Comparison of ENCODE assay signal across 18 mouse cellular contexts in the genomic region with DNA sequence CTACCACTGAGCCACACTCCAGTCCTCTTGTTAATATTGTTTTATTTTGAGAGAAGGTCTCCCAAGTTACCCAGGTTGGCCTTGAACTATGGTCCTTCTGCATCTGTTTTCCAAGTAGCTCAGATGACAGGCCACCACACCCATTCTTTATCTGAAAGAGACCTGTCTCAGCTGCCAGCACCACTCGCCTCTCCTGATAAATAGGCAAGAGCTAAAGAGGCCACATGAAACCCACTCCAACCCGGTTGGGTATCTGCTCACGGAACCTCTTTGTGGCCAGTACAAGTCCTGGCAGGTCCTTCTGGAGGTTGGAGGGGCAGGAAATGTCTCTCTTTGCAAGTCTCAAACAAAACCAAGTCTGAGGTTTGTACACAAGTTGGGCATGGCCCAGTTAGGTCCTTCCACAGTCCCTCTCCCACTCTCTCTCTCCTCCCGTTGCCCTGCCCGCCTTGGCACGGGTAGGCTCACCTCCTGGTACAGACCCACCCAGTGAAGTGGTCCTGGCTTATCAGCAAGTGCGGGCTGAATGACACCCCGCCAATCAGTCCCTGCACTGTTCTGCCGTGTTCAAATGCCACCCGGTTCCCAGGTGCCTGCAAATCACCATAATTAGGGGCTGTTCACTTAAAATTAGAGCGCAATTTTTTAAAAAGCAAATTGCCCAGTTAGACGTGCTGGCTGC.
DNase-seq lines count a peak whose midpoint lies in the region; ATAC-seq lines count a peak whose summit lies in the region.
"Had no signal": no experiment of that assay in that cellular context is flagged by ENCODE, and none has a peak within 500 bp of the region (broad histone marks: within the 10 kb centered on the region; RNA-seq: fewer than 3 reads in every experiment).

No protein-coding gene starts in this region.

- peaks cover 25% of the 10 kb centered on the region for H3K4me1 ChIP-seq in forebrain, embryonic 16.5 days (replicated peaks; ENCODE audit: control insufficient read depth, insufficient read depth, low read length)
- peaks cover 5% of the 10 kb centered on the region; the same call in 1 of the 2 replicates for H3K4me1 ChIP-seq in forebrain, embryonic 11.5 days (replicated peaks; ENCODE audit: control insufficient read depth, insufficient read depth, low read length)
- H3K4me1 ChIP-seq in liver, embryonic 13.5 days (replicated peaks), result peaks cover 57% of the 10 kb centered on the region
- H3K4me1 ChIP-seq in heart, embryonic 11.5 days (ENCODE audit: control insufficient read depth, insufficient read depth, low read length), result peaks cover 16% of the 10 kb centered on the region

- H3K4me3 ChIP-seq in forebrain, embryonic 16.5 days (replicated peaks; ENCODE audit: low read length), result no peak overlapping the region
- no peak overlapping the region for H3K4me3 ChIP-seq in forebrain, embryonic 11.5 days (ENCODE audit: low read depth, low read length)
- no peak overlapping the region for H3K4me3 ChIP-seq in liver, embryonic 13.5 days (replicated peaks)
- no peak overlapping the region for H3K4me3 ChIP-seq in heart, embryonic 11.5 days (ENCODE audit: low read depth, low read length)
- H3K4me3 ChIP-seq: embryonic facial prominence, embryonic 10.5 days; heart, adult 2 months; limb, embryonic 12.5 days; midbrain, embryonic 13.5 days; neural tube, embryonic 12.5 days had no signal

- peak; percentile 47; the same call in 1 of the 2 replicates for ATAC-seq in forebrain, embryonic 16.5 days
- ATAC-seq in forebrain, embryonic 11.5 days (replicated peaks; ENCODE audit: low FRiP score), result no peak
- peak; percentile 96 for ATAC-seq in liver, embryonic 13.5 days (ENCODE audit: low read depth)
- no peak; the same call in 1 of the 2 replicates for ATAC-seq in heart, embryonic 11.5 days (replicated peaks; ENCODE audit: insufficient number of reproducible peaks, low FRiP score, low TSS enrichment)
- ATAC-seq: midbrain, embryonic 13.5 days had no signal

- no peak for DNase-seq in forebrain, embryonic 11.5 days (ENCODE audit: low spot score)
- peak; percentile 20 for DNase-seq in c-Kit-negative CD71-positive TER-119-positive erythroid progenitor cells, embryonic 14.5 days (ENCODE audit: low read depth, low spot score)
- peak; percentile 64 for DNase-seq in liver, embryonic 13.5 days
- peak; percentile 12 to 21 for DNase-seq in spleen, postnatal 14 days (ENCODE audit: low spot score in 2 of 2)
- DNase-seq in left cerebral cortex, adult 9 months (ENCODE audit: low spot score in 2 of 2), result no peak
- DNase-seq in heart, postnatal 10 days, result no peak
- DNase-seq: cerebellum, postnatal 14 days; heart, adult 2 months; heart, postnatal 4 days; kidney, adult 2 months; lung, postnatal 14 days; thymus, adult 2 months had no signal

- H3K36me3 ChIP-seq in forebrain, embryonic 16.5 days (ENCODE audit: control insufficient read depth, insufficient read depth), result no peaks in the 10 kb centered on the region
- H3K36me3 ChIP-seq in forebrain, embryonic 11.5 days (ENCODE audit: control insufficient read depth, insufficient read depth, low read length), result no peaks in the 10 kb centered on the region
- 0 out of 2 replicates have a peak, but pooled peaks cover 13% of the 10 kb centered on the region for H3K36me3 ChIP-seq in liver, embryonic 13.5 days
- H3K36me3 ChIP-seq in heart, embryonic 11.5 days (ENCODE audit: control insufficient read depth, insufficient read depth, low read length), result no peaks in the 10 kb centered on the region
- H3K36me3 ChIP-seq: midbrain, embryonic 13.5 days had no signal

- H3K27ac ChIP-seq in forebrain, embryonic 16.5 days (ENCODE audit: low read length), result no peak overlapping the region
- H3K27ac ChIP-seq in forebrain, embryonic 11.5 days (ENCODE audit: low read depth, low read length), result no peak overlapping the region
- H3K27ac ChIP-seq in liver, embryonic 13.5 days, result peak overlapping the region; percentile 88
- H3K27ac ChIP-seq in heart, embryonic 11.5 days (ENCODE audit: low read depth, low read length), result no peak overlapping the region
- H3K27ac ChIP-seq: embryonic facial prominence, embryonic 10.5 days; heart, adult 2 months; limb, embryonic 12.5 days; midbrain, embryonic 13.5 days; neural tube, embryonic 12.5 days had no signal

- H3K9ac ChIP-seq in forebrain, embryonic 16.5 days (replicated peaks; ENCODE audit: low read depth, low read length), result no peak overlapping the region
- H3K9ac ChIP-seq in forebrain, embryonic 11.5 days (ENCODE audit: low read length), result no peak overlapping the region
- peak overlapping the region; percentile 42; the same call in 1 of the 2 replicates for H3K9ac ChIP-seq in liver, embryonic 13.5 days
- no peak overlapping the region for H3K9ac ChIP-seq in heart, embryonic 11.5 days (ENCODE audit: low read depth, low read length)
- H3K9ac ChIP-seq: limb, embryonic 12.5 days; midbrain, embryonic 13.5 days; neural tube, embryonic 12.5 days had no signal

- H3K4me2 ChIP-seq in forebrain, embryonic 16.5 days (ENCODE audit: low read length), result no peak overlapping the region
- no peak overlapping the region for H3K4me2 ChIP-seq in forebrain, embryonic 11.5 days (ENCODE audit: low read depth, low read length, severe bottlenecking)
- peak overlapping the region; percentile 43 for H3K4me2 ChIP-seq in liver, embryonic 13.5 days
- no peak overlapping the region for H3K4me2 ChIP-seq in heart, embryonic 11.5 days
- H3K4me2 ChIP-seq: limb, embryonic 12.5 days; midbrain, embryonic 13.5 days; neural tube, embryonic 12.5 days had no signal

- intact Hi-C loops in heart, postnatal 10 days (cut with DNase I), result no loop called here

- 73% methylated on average over 12 of the region's 12 CpGs for WGBS in forebrain, embryonic 16.5 days
- 90% methylated on average over 12 of the region's 12 CpGs for WGBS in forebrain, embryonic 11.5 days
- 45% methylated on average over 12 of the region's 12 CpGs for WGBS in liver, embryonic 13.5 days (ENCODE audit: insufficient replicate concordance)
- WGBS in heart, embryonic 11.5 days (ENCODE audit: insufficient replicate concordance), result 79% methylated on average over 12 of the region's 12 CpGs

- H3K27me3 ChIP-seq in forebrain, embryonic 16.5 days (replicated peaks; ENCODE audit: control insufficient read depth, insufficient read depth, low read length), result no peaks in the 10 kb centered on the region
- no peaks in the 10 kb centered on the region for H3K27me3 ChIP-seq in forebrain, embryonic 11.5 days (ENCODE audit: control insufficient read depth, insufficient read depth, low read length)
- H3K27me3 ChIP-seq in liver, embryonic 13.5 days, result no peaks in the 10 kb centered on the region
- no peaks in the 10 kb centered on the region for H3K27me3 ChIP-seq in heart, embryonic 11.5 days (ENCODE audit: control insufficient read depth, insufficient read depth, low read length)
- H3K27me3 ChIP-seq: limb, embryonic 12.5 days; neural tube, embryonic 12.5 days had no signal

- H3K9me3 ChIP-seq in forebrain, embryonic 16.5 days (ENCODE audit: control insufficient read depth, low read length), result no peaks in the 10 kb centered on the region
- H3K9me3 ChIP-seq in forebrain, embryonic 11.5 days (ENCODE audit: control insufficient read depth, low read length), result no peaks in the 10 kb centered on the region
- H3K9me3 ChIP-seq in liver, embryonic 13.5 days (replicated peaks), result no peaks in the 10 kb centered on the region
- no peaks in the 10 kb centered on the region for H3K9me3 ChIP-seq in heart, embryonic 11.5 days (replicated peaks; ENCODE audit: control insufficient read depth, low read length)
- H3K9me3 ChIP-seq: embryonic facial prominence, embryonic 10.5 days; limb, embryonic 12.5 days; midbrain, embryonic 13.5 days; neural tube, embryonic 12.5 days had no signal

Comparison
In these comparisons a context has a peak if more than half of its experiments do, and no peak if none do; other contexts are left out.
1. ATAC-seq: peak in forebrain, embryonic 16.5 days (single experiment) and liver, embryonic 13.5 days (single experiment); none in forebrain, embryonic 11.5 days (single experiment) and heart, embryonic 11.5 days (single experiment).
2. DNase-seq: peak in c-Kit-negative CD71-positive TER-119-positive erythroid progenitor cells, embryonic 14.5 days (single experiment), liver, embryonic 13.5 days (single experiment) and spleen, postnatal 14 days (2 of 2); none in forebrain, embryonic 11.5 days (single experiment), left cerebral cortex, adult 9 months (0 of 2) and heart, postnatal 10 days (0 of 2).